Mouse (Mus musculus) thymus, adult 2 months (tissue): ENCODE data around the gene Dlgap5.

ENCODE experiments used
- CTCF ChIP-seq: fragments of 200-500 bp; IDR thresholded peaks from 2 replicates; pipeline ENCODE4 v1.5.1; 2012; ENCODE audit warnings: mild to moderate bottlenecking, control low read depth, low read length, moderate library complexity, borderline replicate concordance; ENCODE audit not compliant: control insufficient read depth, poor library complexity, insufficient read depth; ENCODE audit errors: extremely low read depth
- POLR2A ChIP-seq: fragments of 200-500 bp; IDR thresholded peaks from 2 replicates; pipeline ENCODE4 v1.6.1; 2012; ENCODE audit warnings: mild to moderate bottlenecking, low read length, control low read depth, moderate library complexity; ENCODE audit not compliant: control insufficient read depth, poor library complexity, insufficient read depth; ENCODE audit errors: extremely low read depth

DNA sequence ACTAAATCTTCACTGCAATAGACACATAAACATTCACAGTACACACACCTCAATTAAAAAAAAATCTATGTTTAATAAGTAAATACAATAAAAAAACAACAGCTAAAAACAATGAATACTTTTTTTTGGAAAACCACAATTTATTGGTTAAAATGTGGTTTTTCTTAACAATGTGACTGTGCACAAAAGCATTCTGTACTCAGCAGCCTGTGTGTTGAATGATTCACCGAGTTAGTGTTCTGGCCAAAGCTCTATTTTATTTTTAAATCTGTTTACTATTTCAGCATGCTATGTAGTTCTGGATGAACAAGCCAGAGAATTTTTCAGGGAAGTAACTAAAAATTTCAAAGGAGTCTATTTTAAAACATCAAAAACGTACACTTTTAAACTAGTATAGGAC, 41.7 kb downstream of the Dlgap5 start:
- no peak for TF ChIP-seq POLR2A
- TF ChIP-seq CTCF = no peak
